Mouse (Mus musculus): ENCODE data around the gene Eid2.
"Not testable (repeated sequence)": the region's sequence is repeated elsewhere in the genome, so short reads cannot be mapped to it uniquely, and the experiment has no call there.

The Eid2 gene

GRCm38 (mm10) chr7:28267129-28268041 is at the start of gene Eid2:
Gene Eid2 (plus strand): TSS chr7:28267881.
- peak; percentile 26 to 40 for DNase-seq

- not testable (repeated sequence) for DNase-seq
Measured at GRCm38 (mm10) chr7:28218951-28219740, 48.5 kb upstream of the Eid2 start.

- not testable (repeated sequence) for DNase-seq
Measured at GRCm38 (mm10) chr7:28226836-28227235, 40.8 kb upstream of the Eid2 start.

- DNase-seq, result not testable (repeated sequence)
Measured at GRCm38 (mm10) chr7:28227421-28227820, 40.3 kb upstream of the Eid2 start.

- DNase-seq, result not testable (repeated sequence)
Measured at GRCm38 (mm10) chr7:28243943-28244342, 23.7 kb upstream of the Eid2 start.

GRCm38 (mm10) chr7:28248957-28249356 is 18.7 kb upstream of the Eid2 start:
- DNase-seq, result no peak

- DNase-seq, result no peak
Measured at GRCm38 (mm10) chr7:28251976-28252375, 15.7 kb upstream of the Eid2 start.

- DNase-seq, result no peak
Measured at GRCm38 (mm10) chr7:28254591-28254990, 13.1 kb upstream of the Eid2 start.

- DNase-seq, result no peak
Measured at GRCm38 (mm10) chr7:28255476-28255875, 12.2 kb upstream of the Eid2 start.

- no peak for DNase-seq
Measured at GRCm38 (mm10) chr7:28262861-28263260, 4.8 kb upstream of the Eid2 start.

GRCm38 (mm10) chr7:28263786-28264185 is 3.9 kb upstream of the Eid2 start:
- DNase-seq, result peak in 1 of 2 experiments; percentile 46

- no peak for DNase-seq
Measured at GRCm38 (mm10) chr7:28265391-28265790, 2.3 kb upstream of the Eid2 start.

- DNase-seq, result peak; percentile 14 to 40
Measured at GRCm38 (mm10) chr7:28268042-28268531, 406 bp downstream of the Eid2 start.

- no peak for DNase-seq
Measured at GRCm38 (mm10) chr7:28268576-28268975, 895 bp downstream of the Eid2 start.

- no peak for DNase-seq
Measured at GRCm38 (mm10) chr7:28269355-28269754, 1.7 kb downstream of the Eid2 start.

- DNase-seq, result no peak
Measured at GRCm38 (mm10) chr7:28271761-28272160, 4.1 kb downstream of the Eid2 start.

GRCm38 (mm10) chr7:28277237-28277614 is 9.5 kb downstream of the Eid2 start:
- DNase-seq, result no peak

GRCm38 (mm10) chr7:28277615-28278278 is 10.1 kb downstream of the Eid2 start, which contains the start of gene Eid2b:
Gene Eid2b (plus strand): TSS chr7:28277739.
- DNase-seq, result peak; percentile 88 to 96

GRCm38 (mm10) chr7:28278279-28278652 is 10.6 kb downstream of the Eid2 start:
- no peak for DNase-seq

GRCm38 (mm10) chr7:28280630-28281029 is 12.9 kb downstream of the Eid2 start:
- no peak for DNase-seq

GRCm38 (mm10) chr7:28290165-28290564 is 22.5 kb downstream of the Eid2 start:
- DNase-seq, result no peak

- no peak for DNase-seq
Measured at GRCm38 (mm10) chr7:28290638-28291590, 23.2 kb downstream of the Eid2 start, which contains the start of gene Selenov. Gene Selenov (minus strand): TSS chr7:28291186.

Measured in spleen, adult 18-20 months (tissue).